Mouse (Mus musculus) stomach, embryonic 15.5 days (tissue): ENCODE measurements at regions not wholly inside any gene's neighbourhood (a gene's known extent, or its start where the extent isn't known, plus 50 kb on each side); places are given as distances from the start of the nearest gene placed in this dataset.

Source experiments
- ATAC-seq: fragments of 200-750 bp; cut with Nextera tagmentation; 2 replicates; pipeline ENCODE4 v1.8.0; 2017; ENCODE audit warnings: low read depth, moderate number of reproducible peaks, moderate TSS enrichment; ENCODE audit not compliant: insufficient read depth, low FRiP score
- H3K27ac ChIP-seq: fragments of 300-500 bp; sonication (generic); 2 replicates; pipeline ENCODE4 v1.5.1; 2015; ENCODE audit warnings: mild to moderate bottlenecking, inconsistent platforms
- H3K27me3 ChIP-seq: fragments of 300-500 bp; sonication (generic); replicated peaks from 2 replicates; pipeline ENCODE4 v1.6.1; 2015; ENCODE audit warnings: inconsistent platforms
- H3K36me3 ChIP-seq: fragments of 300-500 bp; sonication (generic); 2 replicates; pipeline ENCODE4 v1.6.1; 2015; ENCODE audit warnings: inconsistent platforms
- H3K4me1 ChIP-seq: fragments of 300-500 bp; sonication (generic); 2 replicates; pipeline ENCODE4 v1.6.1; 2015; ENCODE audit warnings: inconsistent platforms
- H3K4me2 ChIP-seq: fragments of 300-500 bp; sonication (generic); 2 replicates; pipeline ENCODE4 v1.6.1; 2015; ENCODE audit warnings: mild to moderate bottlenecking, inconsistent platforms
- H3K4me3 ChIP-seq: fragments of 300-500 bp; sonication (generic); replicated peaks from 2 replicates; pipeline ENCODE4 v1.5.1; 2015; ENCODE audit warnings: inconsistent platforms
- H3K9ac ChIP-seq: fragments of 300-500 bp; sonication (generic); 2 replicates; pipeline ENCODE4 v1.6.1; 2015; ENCODE audit warnings: inconsistent platforms
- H3K9me3 ChIP-seq: fragments of 300-500 bp; sonication (generic); 2 replicates; pipeline ENCODE4 v1.6.1; 2016; ENCODE audit warnings: inconsistent platforms
- WGBS: fragments of 180-500 bp; shearing (Covaris S2); methylation state at CpG from one replicate; pipeline ENCODE4 v1.1.7; 2015; 5-methylcytosine and 5-hydroxymethylcytosine counted together

- H3K4me3 ChIP-seq = no peak overlapping the region
- no peak overlapping the region for H3K9ac ChIP-seq
- H3K27ac ChIP-seq = no peak overlapping the region
- 17% methylated on average over 4 of the region's 4 CpGs for WGBS
- H3K36me3 ChIP-seq = no peaks in the 10 kb centered on the region
- H3K27me3 ChIP-seq = no peaks in the 10 kb centered on the region
- H3K9me3 ChIP-seq = no peaks in the 10 kb centered on the region
- no peaks in the 10 kb centered on the region for H3K4me1 ChIP-seq
- no peak overlapping the region for H3K4me2 ChIP-seq
- no peak for ATAC-seq
Measured at GRCm38 (mm10) chr3:66646251-66646650, 334.9 kb upstream of the Rsrc1 start.

- Histone ChIP-seq H3K9me3 (no peaks in the 10 kb centered on the region), H3K27ac (no peak overlapping the region), H3K4me3 (no peak overlapping the region), H3K4me1 (no peaks in the 10 kb centered on the region), H3K36me3 (no peaks in the 10 kb centered on the region), H3K27me3 (no peaks in the 10 kb centered on the region), H3K4me2 (no peak overlapping the region), H3K9ac (no peak overlapping the region)
- WGBS = 90% methylated on average over 4 of the region's 4 CpGs
- ATAC-seq = no peak
Measured at GRCm38 (mm10) chr3:66649271-66649670, 331.9 kb upstream of the Rsrc1 start.

- H3K36me3 ChIP-seq = no peaks in the 10 kb centered on the region
- H3K9me3 ChIP-seq = no peaks in the 10 kb centered on the region
- H3K4me3 ChIP-seq = no peak overlapping the region
- no peaks in the 10 kb centered on the region for H3K4me1 ChIP-seq
- H3K4me2 ChIP-seq = no peak overlapping the region
- 54% methylated on average over 15 of the region's 15 CpGs for WGBS
- H3K27me3 ChIP-seq = no peaks in the 10 kb centered on the region
- H3K27ac ChIP-seq = no peak overlapping the region
- ATAC-seq = peak; percentile 60; the same call in 1 of the 2 replicates
- H3K9ac ChIP-seq = no peak overlapping the region
Measured at GRCm38 (mm10) chr3:66650076-66650748, 331.0 kb upstream of the Rsrc1 start.

- Histone ChIP-seq H3K9me3 (no peaks in the 10 kb centered on the region), H3K27ac (no peak overlapping the region), H3K36me3 (no peaks in the 10 kb centered on the region), H3K9ac (no peak overlapping the region), H3K27me3 (no peaks in the 10 kb centered on the region), H3K4me1 (no peaks in the 10 kb centered on the region), H3K4me2 (no peak overlapping the region; the same call in 1 of the 2 replicates), H3K4me3 (no peak overlapping the region)
- WGBS = 52% methylated on average over 16 of the region's 16 CpGs
- no peak for ATAC-seq
Measured at GRCm38 (mm10) chr3:66650749-66651472, 330.3 kb upstream of the Rsrc1 start.

- H3K4me3 ChIP-seq = no peak overlapping the region
- no peak overlapping the region for H3K27ac ChIP-seq
- H3K4me1 ChIP-seq = no peaks in the 10 kb centered on the region
- no peak overlapping the region for H3K4me2 ChIP-seq
- no peaks in the 10 kb centered on the region for H3K27me3 ChIP-seq
- no peak overlapping the region for H3K9ac ChIP-seq
- no peaks in the 10 kb centered on the region for H3K9me3 ChIP-seq
- ATAC-seq = peak; percentile 58; the same call in 1 of the 2 replicates
- H3K36me3 ChIP-seq = no peaks in the 10 kb centered on the region
- WGBS = 80% methylated on average over 7 of the region's 7 CpGs
Measured at GRCm38 (mm10) chr3:66652139-66652846, 328.9 kb upstream of the Rsrc1 start.

- no peak for ATAC-seq
Measured at GRCm38 (mm10) chr3:66653961-66654360, 327.2 kb upstream of the Rsrc1 start.

GRCm38 (mm10) chr3:66654860-66655259 is 326.3 kb upstream of the Rsrc1 start:
- no peaks in the 10 kb centered on the region for H3K9me3 ChIP-seq
- WGBS = 25% methylated on average over 1 of the region's 1 CpGs
- H3K36me3 ChIP-seq = no peaks in the 10 kb centered on the region
- no peak overlapping the region for H3K4me3 ChIP-seq
- no peak overlapping the region for H3K4me2 ChIP-seq
- no peaks in the 10 kb centered on the region for H3K4me1 ChIP-seq
- no peaks in the 10 kb centered on the region for H3K27me3 ChIP-seq
- H3K27ac ChIP-seq = no peak overlapping the region
- H3K9ac ChIP-seq = no peak overlapping the region
- no peak for ATAC-seq

More at GRCm38 (mm10) chr3:66653961-66654360, 327.2 kb upstream of the Rsrc1 start:
- Histone ChIP-seq H3K9ac (no peak overlapping the region), H3K9me3 (no peaks in the 10 kb centered on the region), H3K4me1 (no peaks in the 10 kb centered on the region), H3K27me3 (no peaks in the 10 kb centered on the region), H3K4me3 (no peak overlapping the region), H3K4me2 (no peak overlapping the region), H3K27ac (no peak overlapping the region), H3K36me3 (no peaks in the 10 kb centered on the region)
- WGBS = 88% methylated on average over 2 of the region's 2 CpGs

GRCm38 (mm10) chr3:66656458-66656857 is 324.7 kb upstream of the Rsrc1 start:
- Histone ChIP-seq H3K27ac (no peak overlapping the region), H3K4me2 (no peak overlapping the region), H3K36me3 (no peaks in the 10 kb centered on the region), H3K9me3 (no peaks in the 10 kb centered on the region), H3K4me3 (no peak overlapping the region), H3K9ac (no peak overlapping the region), H3K4me1 (no peaks in the 10 kb centered on the region), H3K27me3 (no peaks in the 10 kb centered on the region)
- ATAC-seq = no peak
- WGBS = 79% methylated on average over 5 of the region's 5 CpGs

GRCm38 (mm10) chr3:66660555-66660954 is 320.6 kb upstream of the Rsrc1 start:
- H3K36me3 ChIP-seq = no peaks in the 10 kb centered on the region
- H3K27me3 ChIP-seq = no peaks in the 10 kb centered on the region
- no peaks in the 10 kb centered on the region for H3K9me3 ChIP-seq
- H3K4me2 ChIP-seq = no peak overlapping the region
- no peak overlapping the region for H3K27ac ChIP-seq
- no peak overlapping the region for H3K9ac ChIP-seq
- WGBS = 21% methylated on average over 5 of the region's 5 CpGs
- no peak overlapping the region for H3K4me3 ChIP-seq
- no peak; the same call in 1 of the 2 replicates for ATAC-seq
- no peaks in the 10 kb centered on the region for H3K4me1 ChIP-seq

GRCm38 (mm10) chr3:66661826-66662618 is 319.2 kb upstream of the Rsrc1 start:
- ATAC-seq = no peak
- no peaks in the 10 kb centered on the region for H3K9me3 ChIP-seq
- H3K27ac ChIP-seq = no peak overlapping the region
- H3K36me3 ChIP-seq = no peaks in the 10 kb centered on the region
- WGBS = 65% methylated on average over 8 of the region's 8 CpGs
- no peaks in the 10 kb centered on the region for H3K27me3 ChIP-seq
- H3K4me1 ChIP-seq = no peaks in the 10 kb centered on the region
- no peak overlapping the region for H3K9ac ChIP-seq
- H3K4me3 ChIP-seq = no peak overlapping the region
- H3K4me2 ChIP-seq = no peak overlapping the region

GRCm38 (mm10) chr3:66683589-66684286 is 297.5 kb upstream of the Rsrc1 start:
- Histone ChIP-seq H3K27me3 (no peaks in the 10 kb centered on the region), H3K4me1 (no peaks in the 10 kb centered on the region), H3K36me3 (no peaks in the 10 kb centered on the region), H3K4me2 (no peak overlapping the region), H3K9ac (no peak overlapping the region), H3K9me3 (no peaks in the 10 kb centered on the region), H3K4me3 (no peak overlapping the region), H3K27ac (no peak overlapping the region)
- 38% methylated on average over 8 of the region's 8 CpGs for WGBS
- no peak for ATAC-seq
